Mouse (Mus musculus) CD4-positive, CD25-positive, alpha-beta regulatory T cell, adult 4 months (primary cell): ENCODE data around the gene Sgsh. TPM values are rescaled to one million over a fixed set of nuclear protein-coding genes. Genes with fewer than 3 reads are reported as not detected.
A peak's percentile ranks its signal among the peaks of the same experiment; 100 is the strongest.
"Not testable (repeated sequence)": the region's sequence is repeated elsewhere in the genome, so short reads cannot be mapped to it uniquely, and the experiment has no call there.

Experiments
- ATAC-seq: one replicate; pipeline ENCODE4 v1.8.0; 2017
- polyA plus RNA-seq, 2 experiments: library from polyadenylated mRNA; unstranded; fragments of 100-300 nt; shearing (Covaris generic); gene quantifications; one replicate each; pipeline ENCODE4 v1.2.1; 2017

The Sgsh gene
- polyA plus RNA-seq: 10 to 100 TPM in 1 of 2 experiments, 1 to 10 TPM in 1; 7.4 to 19.9 TPM

- peak; percentile 71 for ATAC-seq
These were observed at the start of gene Sgsh, which contains the start of gene Slc26a11 for GRCm38 (mm10) chr11:119355443-119356385. Gene Sgsh, minus strand, starts transcription at chr11:119355536. Gene Slc26a11, plus strand, starts transcription at chr11:119355557.

- ATAC-seq: no peak
These were observed 49.3 kb upstream of the Sgsh start for GRCm38 (mm10) chr11:119404627-119405026.

- ATAC-seq: no peak
These were observed 47.3 kb upstream of the Sgsh start for GRCm38 (mm10) chr11:119402501-119403160.

GRCm38 (mm10) chr11:119396461-119396860 is 41.1 kb upstream of the Sgsh start:
- no peak for ATAC-seq

- no peak for ATAC-seq
These were observed 40.6 kb upstream of the Sgsh start for GRCm38 (mm10) chr11:119395931-119396330.

- no peak for ATAC-seq
These were observed 40.1 kb upstream of the Sgsh start for GRCm38 (mm10) chr11:119395394-119395793.

GRCm38 (mm10) chr11:119394210-119394609 is 38.9 kb upstream of the Sgsh start:
- ATAC-seq: no peak

- ATAC-seq: no peak
These were observed 38.1 kb upstream of the Sgsh start for GRCm38 (mm10) chr11:119393483-119393804.

- peak; percentile 72 for ATAC-seq
These were observed 37.6 kb upstream of the Sgsh start, which contains the start of gene Rnf213 for GRCm38 (mm10) chr11:119392800-119393482. Gene Rnf213, plus strand, starts transcription at chr11:119393100.

GRCm38 (mm10) chr11:119392001-119392614 is 36.8 kb upstream of the Sgsh start:
- peak; percentile 60 for ATAC-seq

- ATAC-seq: no peak
These were observed 36.2 kb upstream of the Sgsh start for GRCm38 (mm10) chr11:119391386-119392000.

GRCm38 (mm10) chr11:119390271-119391231 is 35.2 kb upstream of the Sgsh start:
- peak; percentile 29 for ATAC-seq

GRCm38 (mm10) chr11:119389851-119390270 is 34.5 kb upstream of the Sgsh start:
- no peak for ATAC-seq

GRCm38 (mm10) chr11:119387273-119387672 is 31.9 kb upstream of the Sgsh start:
- not testable (repeated sequence) for ATAC-seq

- no peak for ATAC-seq
These were observed 31.0 kb upstream of the Sgsh start for GRCm38 (mm10) chr11:119386306-119386705.

- ATAC-seq: peak; percentile 90
These were observed 29.6 kb upstream of the Sgsh start for GRCm38 (mm10) chr11:119384904-119385303.

GRCm38 (mm10) chr11:119382338-119382850 is 27.1 kb upstream of the Sgsh start:
- ATAC-seq: no peak

- ATAC-seq: no peak
These were observed 26.4 kb upstream of the Sgsh start for GRCm38 (mm10) chr11:119381631-119382337.

- no peak for ATAC-seq
These were observed 23.2 kb upstream of the Sgsh start for GRCm38 (mm10) chr11:119378551-119378950.

GRCm38 (mm10) chr11:119377326-119377725 is 22.0 kb upstream of the Sgsh start:
- no peak for ATAC-seq
